Mouse (Mus musculus) MEL (cell line): Measurements from ENCODE around the gene Tia1. TPM values are rescaled to one million over a fixed set of nuclear protein-coding genes. Genes with fewer than 3 reads are reported as not detected.

Experiments used
- DNase-seq: peaks from one replicate; pipeline ENCODE4 v3.0.0; 2011; ENCODE audit warnings: low read depth, low spot score
- H3K27ac ChIP-seq: 2 replicates; pipeline ENCODE4 v1.5.1; 2012; ENCODE audit warnings: low read depth, mild to moderate bottlenecking, control low read depth, low read length, moderate library complexity; ENCODE audit not compliant: control insufficient read depth
- H3K27me3 ChIP-seq, 2 experiments: fragments of 150-350 bp in 1 of 2; sonication (generic) in 1 of 2; 2 replicates each; pipeline ENCODE4 v1.6.1; 2012; ENCODE audit warnings: low read length in 2 of 2, mild to moderate bottlenecking in 2 of 2, improper control_type of control experiment in 1 of 2, moderate library complexity in 1 of 2; ENCODE audit not compliant: insufficient read depth in 2 of 2, control insufficient read depth in 1 of 2
- H3K36me3 ChIP-seq, 2 experiments: 2 replicates each; pipeline ENCODE4 v1.6.1; 2012 to 2014; ENCODE audit warnings: low read length in 2 of 2, improper control_type of control experiment in 1 of 2, inconsistent platforms in 1 of 2, mild to moderate bottlenecking in 1 of 2; ENCODE audit not compliant: insufficient read depth in 2 of 2, control insufficient read depth in 1 of 2
- H3K4me1 ChIP-seq, 2 experiments: fragments of 150-350 bp in 1 of 2; sonication (generic) in 1 of 2; 2 replicates each; pipeline ENCODE4 v1.6.1; 2012; ENCODE audit warnings: low read length in 2 of 2, improper control_type of control experiment in 1 of 2, mild to moderate bottlenecking in 1 of 2; ENCODE audit not compliant: insufficient read depth in 2 of 2, control insufficient read depth in 1 of 2
- H3K4me3 ChIP-seq, 2 experiments: fragments of 150-350 bp in 1 of 2; sonication (generic) in 1 of 2; 2 replicates each; pipeline ENCODE4 v1.5.1; 2012; ENCODE audit warnings: low read depth in 2 of 2, low read length in 2 of 2, mild to moderate bottlenecking in 2 of 2, moderate library complexity in 2 of 2, control low read depth in 1 of 2, improper control_type of control experiment in 1 of 2; ENCODE audit not compliant: control insufficient read depth in 1 of 2, insufficient read depth in 1 of 2
- H3K79me2 ChIP-seq: 2 replicates; pipeline ENCODE4 v1.6.1; 2012; ENCODE audit warnings: mild to moderate bottlenecking, low read length, moderate library complexity; ENCODE audit not compliant: control insufficient read depth, poor library complexity, insufficient read depth
- H3K9ac ChIP-seq: 2 replicates; pipeline ENCODE4 v1.6.1; 2012; ENCODE audit warnings: low read depth, mild to moderate bottlenecking, control low read depth, low read length, moderate library complexity; ENCODE audit not compliant: control insufficient read depth, poor library complexity, severe bottlenecking
- H3K9me3 ChIP-seq: fragments of 150-350 bp; sonication (generic); replicated peaks from 2 replicates; pipeline ENCODE4 v1.6.1; 2012; ENCODE audit warnings: mild to moderate bottlenecking, low read length, improper control_type of control experiment, moderate library complexity; ENCODE audit not compliant: insufficient read depth
- BHLHE40 ChIP-seq: IDR thresholded peaks from 2 replicates; pipeline ENCODE4 v1.6.1; 2012; ENCODE audit warnings: low read depth, mild to moderate bottlenecking, inconsistent platforms, low read length, improper control_type of control experiment, borderline replicate concordance
- CHD1 ChIP-seq: IDR thresholded peaks from 2 replicates; pipeline ENCODE4 v1.6.1; 2012; ENCODE audit warnings: low read depth, mild to moderate bottlenecking, inconsistent platforms, low read length, improper control_type of control experiment
- CHD2 ChIP-seq: IDR thresholded peaks from 2 replicates; pipeline ENCODE4 v1.6.1; 2011; ENCODE audit warnings: low read length, improper control_type of control experiment
- CTCF ChIP-seq, 3 experiments: IDR thresholded peaks in 2 of 3; conservative IDR thresholded peaks in 1 of 3; 2 replicates each; pipeline ENCODE4 v1.5.1; 2011 to 2012; ENCODE audit warnings: low read length in 3 of 3, low read depth in 2 of 3, mild to moderate bottlenecking in 2 of 3, improper control_type of control experiment in 1 of 3, inconsistent platforms in 1 of 3, mixed read lengths in 1 of 3, moderate library complexity in 1 of 3; ENCODE audit not compliant: control insufficient read depth in 1 of 3, insufficient read depth in 1 of 3, poor library complexity in 1 of 3, severe bottlenecking in 1 of 3
- E2F4 ChIP-seq: IDR thresholded peaks from 2 replicates; pipeline ENCODE4 v1.6.1; 2011; ENCODE audit warnings: low read depth, low read length, improper control_type of control experiment, borderline replicate concordance
- ELF1 ChIP-seq: IDR thresholded peaks from 2 replicates; pipeline ENCODE4 v1.6.1; 2014; ENCODE audit warnings: low read depth, mild to moderate bottlenecking, inconsistent platforms, low read length, improper control_type of control experiment, moderate library complexity
- EP300 ChIP-seq, 2 experiments: IDR thresholded peaks; 2 replicates each; pipeline ENCODE4 v1.6.1; 2011; ENCODE audit warnings: improper control_type of control experiment in 2 of 2, low read length in 2 of 2, low read depth in 1 of 2, mild to moderate bottlenecking in 1 of 2
- ETS1 ChIP-seq: IDR thresholded peaks from 2 replicates; pipeline ENCODE4 v1.6.1; 2012; ENCODE audit warnings: low read depth, mild to moderate bottlenecking, inconsistent platforms, low read length, improper control_type of control experiment, moderate library complexity
- GABPA ChIP-seq: IDR thresholded peaks from 2 replicates; pipeline ENCODE4 v1.6.1; 2012; ENCODE audit warnings: low read depth, mild to moderate bottlenecking, inconsistent platforms, low read length, improper control_type of control experiment, moderate library complexity
- GATA1 ChIP-seq: IDR thresholded peaks from 2 replicates; pipeline ENCODE4 v1.6.1; 2011; ENCODE audit warnings: low read depth, low read length, improper control_type of control experiment
- HCFC1 ChIP-seq: IDR thresholded peaks from 2 replicates; pipeline ENCODE4 v1.6.1; 2012; ENCODE audit warnings: low read depth, mild to moderate bottlenecking, inconsistent platforms, low read length, improper control_type of control experiment, moderate library complexity
- JUND ChIP-seq: IDR thresholded peaks from 2 replicates; pipeline ENCODE4 v1.6.1; 2011; ENCODE audit warnings: low read depth, mild to moderate bottlenecking, improper control_type of control experiment, low read length
- KAT2A ChIP-seq: conservative IDR thresholded peaks from 2 replicates; pipeline ENCODE4 v1.6.1; 2012; ENCODE audit warnings: low read depth, low read length, improper control_type of control experiment, inconsistent platforms
- MAFK ChIP-seq: IDR thresholded peaks from 2 replicates; pipeline ENCODE4 v1.6.1; 2011; ENCODE audit warnings: low read depth, mild to moderate bottlenecking, low read length, improper control_type of control experiment, borderline replicate concordance
- MAX ChIP-seq: IDR thresholded peaks from 2 replicates; pipeline ENCODE4 v1.6.1; 2011; ENCODE audit warnings: low read length, improper control_type of control experiment
- MAZ ChIP-seq: IDR thresholded peaks from 2 replicates; pipeline ENCODE4 v1.6.1; 2012; ENCODE audit warnings: low read depth, mild to moderate bottlenecking, inconsistent platforms, low read length, improper control_type of control experiment
- MEF2A ChIP-seq: IDR thresholded peaks from 2 replicates; pipeline ENCODE4 v1.6.1; 2014; ENCODE audit warnings: low read depth, mild to moderate bottlenecking, inconsistent platforms, low read length, improper control_type of control experiment; ENCODE audit not compliant: poor library complexity, insufficient replicate concordance, severe bottlenecking; ENCODE audit errors: extremely low read depth
- MXI1 ChIP-seq: IDR thresholded peaks from 2 replicates; pipeline ENCODE4 v1.6.1; 2011; ENCODE audit warnings: mild to moderate bottlenecking, low read depth, low read length, improper control_type of control experiment
- MYB ChIP-seq: IDR thresholded peaks from 2 replicates; pipeline ENCODE4 v1.6.1; 2011; ENCODE audit warnings: mild to moderate bottlenecking, low read depth, low read length, improper control_type of control experiment
- MYC ChIP-seq: IDR thresholded peaks from 2 replicates; pipeline ENCODE4 v1.6.1; 2011; ENCODE audit warnings: low read depth, mild to moderate bottlenecking, low read length, improper control_type of control experiment, moderate library complexity
- NELFE ChIP-seq: IDR thresholded peaks from 2 replicates; pipeline ENCODE4 v1.6.1; 2011; ENCODE audit warnings: low read depth, low read length, improper control_type of control experiment
- NRF1 ChIP-seq: IDR thresholded peaks from 2 replicates; pipeline ENCODE4 v1.6.1; 2014; ENCODE audit warnings: low read depth, mild to moderate bottlenecking, inconsistent platforms, low read length, improper control_type of control experiment, moderate library complexity; ENCODE audit not compliant: poor library complexity, insufficient read depth, severe bottlenecking
- POLR2A ChIP-seq, 2 experiments: IDR thresholded peaks; 2 replicates each; pipeline ENCODE4 v1.6.1; 2011 to 2012; ENCODE audit warnings: low read length in 2 of 2, mild to moderate bottlenecking in 2 of 2, control low read depth in 1 of 2, improper control_type of control experiment in 1 of 2, low read depth in 1 of 2, moderate library complexity in 1 of 2; ENCODE audit not compliant: control insufficient read depth in 1 of 2, insufficient read depth in 1 of 2, poor library complexity in 1 of 2
- POLR2AphosphoS2 ChIP-seq: IDR thresholded peaks from 2 replicates; pipeline ENCODE4 v1.6.1; 2011; ENCODE audit warnings: low read length, improper control_type of control experiment
- RCOR1 ChIP-seq: IDR thresholded peaks from 2 replicates; pipeline ENCODE4 v1.6.1; 2012; ENCODE audit warnings: low read depth, mild to moderate bottlenecking, inconsistent platforms, low read length, improper control_type of control experiment
- SIN3A ChIP-seq: IDR thresholded peaks from 2 replicates; pipeline ENCODE4 v1.6.1; 2012; ENCODE audit warnings: low read length, improper control_type of control experiment, inconsistent platforms
- SMC3 ChIP-seq: IDR thresholded peaks from 2 replicates; pipeline ENCODE4 v1.6.1; 2011; ENCODE audit warnings: low read depth, low read length, improper control_type of control experiment
- TAL1 ChIP-seq: IDR thresholded peaks from 2 replicates; pipeline ENCODE4 v1.6.1; 2012; ENCODE audit warnings: mild to moderate bottlenecking, inconsistent platforms, low read length, moderate library complexity, mixed read lengths
- TBP ChIP-seq: IDR thresholded peaks from 2 replicates; pipeline ENCODE4 v1.8.0; 2011; ENCODE audit warnings: low read depth, low read length, improper control_type of control experiment
- TCF12 ChIP-seq: IDR thresholded peaks from 2 replicates; pipeline ENCODE4 v1.6.1; 2014; ENCODE audit warnings: low read depth, mild to moderate bottlenecking, inconsistent platforms, low read length, improper control_type of control experiment, moderate library complexity
- UBTF ChIP-seq: IDR thresholded peaks from 2 replicates; pipeline ENCODE4 v1.6.1; 2012; ENCODE audit warnings: low read depth, mild to moderate bottlenecking, inconsistent platforms, low read length, improper control_type of control experiment, moderate library complexity, borderline replicate concordance; ENCODE audit not compliant: insufficient read depth
- USF1 ChIP-seq: IDR thresholded peaks from 2 replicates; pipeline ENCODE4 v1.6.1; 2014; ENCODE audit warnings: low read depth, mild to moderate bottlenecking, inconsistent platforms, low read length, improper control_type of control experiment, moderate library complexity
- USF2 ChIP-seq, 2 experiments: IDR thresholded peaks; 2 replicates each; pipeline ENCODE4 v1.6.1; 2011 to 2012; ENCODE audit warnings: improper control_type of control experiment in 2 of 2, low read length in 2 of 2, borderline replicate concordance in 1 of 2, inconsistent platforms in 1 of 2, low read depth in 1 of 2, mild to moderate bottlenecking in 1 of 2; ENCODE audit not compliant: insufficient read depth in 1 of 2
- ZC3H11A ChIP-seq: IDR thresholded peaks from 2 replicates; pipeline ENCODE4 v1.6.1; 2012; ENCODE audit warnings: low read depth, mild to moderate bottlenecking, inconsistent platforms, low read length, improper control_type of control experiment
- ZKSCAN1 ChIP-seq: IDR thresholded peaks from 2 replicates; pipeline ENCODE4 v1.6.1; 2012; ENCODE audit warnings: low read depth, mild to moderate bottlenecking, inconsistent platforms, low read length, improper control_type of control experiment, moderate library complexity
- ZNF384 ChIP-seq: IDR thresholded peaks from 2 replicates; pipeline ENCODE4 v1.6.1; 2012; ENCODE audit warnings: low read depth, mild to moderate bottlenecking, inconsistent platforms, low read length, improper control_type of control experiment
- polyA plus RNA-seq, 2 experiments: library from polyadenylated mRNA; stranded (reverse) in 1 of 2; unstranded in 1 of 2; fragments of >175 nt in 1 of 2; fragments of >200 nt in 1 of 2; gene quantifications; 2 replicates each; pipeline versions ENCODE4 v1.2.1 to v1.2.4; 2012; ENCODE audit warnings: low replicate concordance in 2 of 2, low read depth in 1 of 2; ENCODE audit not compliant: insufficient read length in 2 of 2, insufficient read depth in 1 of 2, missing spikeins in 1 of 2
- total RNA-seq: library from RNA; depleted of rRNA; stranded (reverse); fragments of 300-350 nt; gene quantifications from 2 replicates; pipeline ENCODE4 v1.2.3, GENCODE M21; 2012

Gene Tia1
- total and polyA plus RNA-seq, 3 experiments: 21.5 to 25.3 TPM; not detected in 1

- H3K4me1 ChIP-seq: peaks cover 2 to 14% of the 10 kb centered on the region in 2 experiments; a peak in 3 of 4 replicates
- H3K27me3 ChIP-seq: no peaks in the 10 kb centered on the region
- H3K36me3 ChIP-seq: peaks cover 4 to 23% of the 10 kb centered on the region in 2 experiments; a peak in 3 of 4 replicates
- peak overlapping the region; percentile 89 for H3K27ac ChIP-seq
- peak overlapping the region; percentile 88 for H3K9ac ChIP-seq
- peaks cover 44% of the 10 kb centered on the region for H3K79me2 ChIP-seq
- no peaks in the 10 kb centered on the region for H3K9me3 ChIP-seq
- H3K4me3 ChIP-seq: peak overlapping the region; percentile 84 to 91
- DNase-seq: peak; percentile 98
- TF ChIP-seq MEF2A (no peak), HCFC1 (peak; percentile 93), ETS1 (peak; percentile 20; the same call in 1 of the 2 replicates), GABPA (no peak), EP300 (IDR thresholded peaks at IDR 0.05; ENCODE audit: low read depth in 1 of 2, low read length in 2 of 2) (0 out of 4 replicates have a peak, but pooled peaks of 1 of the 2 experiments have one; percentile 18), POLR2A (IDR thresholded peaks at IDR 0.05; ENCODE audit: control insufficient read depth in 1 of 2, insufficient read depth in 1 of 2, low read depth in 1 of 2, low read length in 2 of 2, poor library complexity in 1 of 2) (peak in 1 of 2 experiments; percentile 98; a peak in 3 of 4 replicates), POLR2AphosphoS2 (peak; percentile 97; the same call in 1 of the 2 replicates), MAX (peak; percentile 68; the same call in 1 of the 2 replicates), SIN3A (peak; percentile 97), KAT2A (peak; percentile 83), BHLHE40 (no peak), USF2 (IDR thresholded peaks at IDR 0.05; ENCODE audit: borderline replicate concordance in 1 of 2, insufficient read depth in 1 of 2, low read depth in 1 of 2, low read length in 2 of 2) (no peak), CTCF (IDR thresholded peaks at IDR 0.05 in 2 of 3, conservative IDR thresholded peaks at IDR 0.05 in 1 of 3; ENCODE audit: control insufficient read depth in 1 of 3, insufficient read depth in 1 of 3, low read depth in 2 of 3, low read length in 3 of 3, poor library complexity in 1 of 3, severe bottlenecking in 1 of 3) (no peak), RCOR1 (no peak), MAFK (no peak), NRF1 (peak; percentile 61), CHD1 (no peak), ZKSCAN1 (0 out of 2 replicates have a peak, but pooled peaks have one; percentile 30), MXI1 (peak; percentile 89), ZC3H11A (no peak), MYC (peak; percentile 86; the same call in 1 of the 2 replicates), NELFE (peak; percentile 94), CHD2 (peak; percentile 98), ZNF384 (no peak), GATA1 (peak; percentile 7; the same call in 1 of the 2 replicates), USF1 (no peak), MAZ (no peak; the same call in 1 of the 2 replicates), UBTF (no peak), TCF12 (peak; percentile 80), TBP (peak; percentile 95), MYB (no peak), ELF1 (peak; percentile 89), SMC3 (no peak), TAL1 (no peak), JUND (no peak), E2F4 (peak; percentile 83; the same call in 1 of the 2 replicates)
Observed at GRCm38 (mm10) chr6:86371340-86371911, 32.6 kb upstream of the Tia1 start.
